Mouse (Mus musculus) testis, adult 2 months (tissue): ENCODE data around the gene Psors1c2. TPM values are rescaled to one million over a fixed set of nuclear protein-coding genes. Genes with fewer than 3 reads are reported as not detected.

Experiments used
- H3K27ac ChIP-seq: fragments of 200-500 bp; 2 replicates; pipeline ENCODE4 v1.5.1; 2012; ENCODE audit warnings: low read depth, low read length; ENCODE audit not compliant: control insufficient read depth, insufficient read depth
- H3K27me3 ChIP-seq: fragments of 200-500 bp; 2 replicates; pipeline ENCODE4 v1.6.1; 2012; ENCODE audit warnings: mild to moderate bottlenecking, low read length, moderate library complexity; ENCODE audit not compliant: control insufficient read depth, insufficient read depth
- H3K36me3 ChIP-seq: fragments of 200-500 bp; 2 replicates; pipeline ENCODE4 v1.6.1; 2012; ENCODE audit warnings: mild to moderate bottlenecking, low read length; ENCODE audit not compliant: control insufficient read depth, insufficient read depth
- H3K4me1 ChIP-seq: fragments of 200-500 bp; 2 replicates; pipeline ENCODE4 v1.6.1; 2012; ENCODE audit warnings: low read length; ENCODE audit not compliant: control insufficient read depth, insufficient read depth
- H3K4me3 ChIP-seq: fragments of 200-500 bp; 2 replicates; pipeline ENCODE4 v1.5.1; 2012; ENCODE audit warnings: low read depth, mild to moderate bottlenecking, low read length, moderate library complexity, mixed read lengths; ENCODE audit not compliant: control insufficient read depth
- CTCF ChIP-seq: fragments of 200-500 bp; IDR thresholded peaks from 2 replicates; pipeline ENCODE4 v1.5.1; 2012; ENCODE audit warnings: low read depth, mild to moderate bottlenecking, inconsistent platforms, low read length, moderate library complexity; ENCODE audit not compliant: control insufficient read depth, insufficient read depth, insufficient replicate concordance
- POLR2A ChIP-seq: fragments of 200-500 bp; IDR thresholded peaks from 2 replicates; pipeline ENCODE4 v1.6.1; 2012; ENCODE audit warnings: low read depth, mild to moderate bottlenecking, inconsistent platforms, low read length, moderate library complexity; ENCODE audit not compliant: control insufficient read depth
- polyA plus RNA-seq: library from polyadenylated mRNA; depleted of rRNA; stranded (reverse); fragments of >200 nt; gene quantifications from 2 replicates; pipeline ENCODE4 v1.2.3, GENCODE M21; 2012

Psors1c2 gene
- polyA plus RNA-seq, 1 experiment: 2.5 TPM

DNA sequence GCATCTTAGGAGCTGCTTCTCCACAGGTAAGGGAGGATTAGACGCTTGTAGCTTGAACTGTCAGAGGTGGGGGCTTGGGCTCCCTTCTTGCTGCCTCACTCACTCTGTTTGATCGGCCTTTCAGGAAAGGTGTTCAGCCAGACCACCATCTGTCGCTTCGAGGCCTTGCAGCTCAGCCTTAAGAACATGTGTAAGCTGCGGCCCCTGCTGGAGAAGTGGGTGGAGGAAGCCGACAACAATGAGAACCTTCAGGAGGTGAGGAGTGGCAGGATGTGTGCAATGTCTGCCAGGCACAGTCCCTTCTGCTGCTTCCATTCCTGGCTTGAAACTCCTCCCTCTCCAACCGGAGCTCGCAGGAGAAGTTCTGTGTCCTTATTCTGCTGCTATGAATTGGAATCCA, 23.7 kb upstream of the Psors1c2 start:
- Histone ChIP-seq H3K4me1 (peaks cover 6% of the 10 kb centered on the region), H3K36me3 (no peaks in the 10 kb centered on the region), H3K4me3 (no peak overlapping the region), H3K27ac (no peak overlapping the region), H3K27me3 (no peaks in the 10 kb centered on the region)
- TF ChIP-seq POLR2A: no peak
- peak; percentile 39; the same call in 1 of the 2 replicates for TF ChIP-seq CTCF

DNA sequence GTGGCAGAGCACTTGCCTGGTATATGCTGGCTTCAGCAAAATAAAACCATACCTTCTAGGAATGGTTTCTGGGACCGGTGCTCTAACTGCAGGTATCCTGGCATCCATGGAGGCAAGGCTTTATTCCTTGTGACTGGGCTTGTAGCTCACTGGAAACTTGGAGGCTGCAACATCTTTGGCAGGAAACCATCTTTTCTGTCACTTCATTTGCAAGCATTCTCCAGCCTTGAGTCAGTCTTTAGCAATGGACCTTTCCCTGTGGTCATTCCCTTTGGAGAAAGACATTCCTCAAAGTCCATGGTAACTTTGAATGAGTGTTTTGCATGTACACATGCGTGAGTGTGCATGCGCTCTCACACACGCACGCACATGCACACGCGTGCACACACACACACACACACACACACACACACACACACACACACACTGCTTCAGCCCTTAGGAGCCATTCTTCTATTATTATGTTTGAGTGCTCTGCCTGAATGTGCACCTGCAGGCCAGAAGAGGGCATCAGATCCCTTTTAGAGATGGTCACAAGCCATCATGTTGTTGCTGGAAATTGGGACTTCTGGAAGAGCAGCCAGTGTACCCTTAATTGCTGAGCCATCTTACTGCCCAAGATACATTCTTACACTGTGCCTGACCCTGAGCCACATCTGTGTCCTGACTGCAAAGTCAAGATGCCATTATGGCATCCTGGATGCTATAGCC, 19.9 kb upstream of the Psors1c2 start:
- Histone ChIP-seq H3K36me3 (no peaks in the 10 kb centered on the region), H3K4me1 (peaks cover 8% of the 10 kb centered on the region), H3K4me3 (no peak overlapping the region), H3K27ac (no peak overlapping the region), H3K27me3 (no peaks in the 10 kb centered on the region)
- TF ChIP-seq POLR2A (no peak), CTCF (no peak)

DNA sequence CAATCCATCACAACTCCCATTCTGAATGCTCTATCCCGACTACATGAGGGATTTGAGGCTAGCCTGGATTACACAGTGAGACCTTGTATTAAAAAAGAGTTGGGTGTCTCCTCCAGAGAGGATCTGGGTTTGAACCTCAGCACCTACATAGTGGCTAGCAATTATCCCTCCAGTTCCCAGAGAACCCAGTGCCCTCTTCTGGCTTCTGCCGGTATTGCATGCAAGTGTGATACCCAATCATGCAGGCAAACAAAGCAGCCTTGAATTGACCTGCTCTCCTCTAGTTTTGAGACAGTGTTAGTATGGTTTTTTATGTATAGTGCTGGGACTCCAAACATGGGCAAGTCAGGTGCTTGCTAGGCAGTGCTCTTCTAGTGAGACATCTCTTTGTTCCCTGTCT, 19.1 kb upstream of the Psors1c2 start:
- Histone ChIP-seq H3K27me3 (no peaks in the 10 kb centered on the region), H3K4me1 (peaks cover 8% of the 10 kb centered on the region), H3K27ac (no peak overlapping the region), H3K4me3 (no peak overlapping the region), H3K36me3 (no peaks in the 10 kb centered on the region)
- TF ChIP-seq CTCF (peak; percentile 43; the same call in 1 of the 2 replicates), POLR2A (no peak)

DNA sequence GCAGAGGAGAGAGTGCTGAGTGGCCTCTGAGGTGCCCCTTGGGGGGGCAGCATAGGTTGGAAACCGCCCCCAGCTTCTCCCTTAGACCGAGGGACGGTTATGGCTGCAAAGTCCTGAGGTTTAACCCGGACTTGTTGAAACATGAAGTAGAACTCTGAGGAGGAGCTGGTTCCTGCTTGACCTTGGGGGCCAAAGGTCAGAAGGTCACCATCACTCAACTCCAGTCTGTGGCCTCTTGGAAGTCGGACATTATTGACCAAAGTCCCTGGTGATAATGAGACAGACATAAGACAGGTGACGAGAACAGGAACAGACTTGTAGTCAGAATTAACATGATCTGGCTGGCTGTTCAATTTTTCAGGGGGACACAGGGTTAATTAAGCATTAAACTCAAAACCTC, 18.2 kb upstream of the Psors1c2 start:
- Histone ChIP-seq H3K4me1 (peaks cover 8% of the 10 kb centered on the region), H3K27ac (no peak overlapping the region), H3K27me3 (no peaks in the 10 kb centered on the region), H3K4me3 (no peak overlapping the region), H3K36me3 (no peaks in the 10 kb centered on the region)
- no peak for TF ChIP-seq CTCF
- no peak for TF ChIP-seq POLR2A

DNA sequence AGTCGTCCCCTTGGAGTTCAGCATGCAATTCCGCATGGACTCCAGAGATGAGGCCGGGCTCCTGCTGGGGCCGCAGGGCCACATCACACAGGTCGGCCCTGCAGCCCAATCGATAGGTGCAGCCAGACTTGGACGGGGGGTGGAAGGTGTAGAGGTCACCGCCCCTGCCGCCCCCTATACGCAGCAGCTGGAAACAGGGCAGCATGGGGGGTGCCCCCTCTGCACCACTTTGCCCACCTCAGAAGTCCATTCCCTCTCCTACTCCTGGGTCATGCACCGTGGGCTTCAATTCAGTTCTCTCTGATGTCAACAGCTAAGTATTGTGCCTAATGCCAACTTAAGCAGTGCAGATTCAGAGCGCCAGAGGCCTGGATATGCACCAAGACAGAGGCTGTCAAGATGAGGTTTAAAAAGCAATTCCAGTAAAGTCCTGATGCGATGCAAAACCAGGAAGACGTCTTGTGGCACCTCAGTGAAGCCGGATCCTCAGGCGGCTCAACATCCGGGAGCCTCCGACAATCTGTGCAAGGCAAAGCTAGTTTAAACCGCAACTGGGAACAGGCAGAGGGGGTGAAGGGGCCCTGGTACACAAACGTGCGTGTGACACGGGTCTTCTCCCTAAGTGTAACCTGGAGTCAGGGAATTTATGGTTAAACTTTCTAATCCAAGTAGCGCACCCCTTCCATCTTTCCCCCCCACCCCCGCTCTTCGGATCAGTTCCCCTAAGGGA, 16.9 kb upstream of the Psors1c2 start:
- H3K27ac ChIP-seq: no peak overlapping the region
- TF ChIP-seq POLR2A (no peak), CTCF (no peak)
- H3K4me1 ChIP-seq: peaks cover 8% of the 10 kb centered on the region
- no peaks in the 10 kb centered on the region for H3K36me3 ChIP-seq
- peak overlapping the region; percentile 90 for H3K4me3 ChIP-seq
- H3K27me3 ChIP-seq: no peaks in the 10 kb centered on the region

DNA sequence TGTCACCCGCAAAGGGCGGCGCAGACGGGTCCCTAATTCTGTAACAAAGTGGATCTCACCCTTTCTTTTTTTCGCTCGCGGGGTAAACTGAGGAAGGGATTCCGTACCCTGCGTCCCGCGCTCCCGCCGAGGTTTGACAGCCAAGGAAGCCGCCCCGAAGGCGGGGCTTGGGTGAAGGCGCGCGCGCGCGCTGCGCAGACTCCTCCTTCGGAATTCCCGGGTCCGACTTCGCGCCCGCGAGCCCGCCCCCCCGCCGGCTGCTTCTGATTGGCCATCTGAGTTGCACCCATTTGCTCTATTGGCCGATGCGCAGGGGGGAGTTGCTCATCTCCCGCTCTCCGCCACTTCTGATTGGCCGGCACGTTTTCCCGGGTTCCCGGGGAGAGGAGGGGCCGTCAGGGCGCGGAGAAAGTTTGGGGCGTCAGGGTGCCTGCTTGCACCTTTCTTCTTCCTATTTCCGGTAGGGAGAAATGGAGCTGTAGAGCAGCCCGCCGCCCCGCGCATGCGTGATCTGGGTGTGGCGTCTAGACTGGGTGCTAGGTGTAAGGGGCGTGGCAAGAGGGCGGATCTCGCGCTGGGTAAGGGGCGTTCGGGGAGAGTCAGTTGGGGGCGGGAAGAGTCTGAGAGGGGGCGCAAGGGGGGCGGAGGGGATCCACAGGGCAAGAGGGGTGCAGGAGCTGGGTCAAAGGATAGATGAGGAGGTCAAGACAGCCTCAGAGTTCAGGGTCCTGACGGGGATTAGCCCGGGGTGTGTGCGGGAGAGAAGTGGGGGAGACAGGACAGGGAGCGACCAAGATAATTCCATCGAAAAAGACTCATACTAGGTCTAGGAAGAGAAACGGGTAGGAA, 16.1 kb upstream of the Psors1c2 start, which contains the start of the genes Tcf19 and Cchcr1:
Gene Tcf19, minus strand, starts transcription at position 173 of the 849 bp plus-strand sequence.
Gene Cchcr1, plus strand, starts transcription at position 449 of the 849 bp plus-strand sequence.
- no peaks in the 10 kb centered on the region for H3K27me3 ChIP-seq
- 0 out of 2 replicates have a peak, but pooled peaks have one; percentile 8 for TF ChIP-seq CTCF
- TF ChIP-seq POLR2A: peak; percentile 49
- peak within 1 kb of the TSS; percentile 90 for H3K4me3 ChIP-seq
- no peaks in the 10 kb centered on the region for H3K36me3 ChIP-seq
- peak within 1 kb of the TSS; percentile 73 for H3K27ac ChIP-seq
- H3K4me1 ChIP-seq: peaks cover 8% of the 10 kb centered on the region

DNA sequence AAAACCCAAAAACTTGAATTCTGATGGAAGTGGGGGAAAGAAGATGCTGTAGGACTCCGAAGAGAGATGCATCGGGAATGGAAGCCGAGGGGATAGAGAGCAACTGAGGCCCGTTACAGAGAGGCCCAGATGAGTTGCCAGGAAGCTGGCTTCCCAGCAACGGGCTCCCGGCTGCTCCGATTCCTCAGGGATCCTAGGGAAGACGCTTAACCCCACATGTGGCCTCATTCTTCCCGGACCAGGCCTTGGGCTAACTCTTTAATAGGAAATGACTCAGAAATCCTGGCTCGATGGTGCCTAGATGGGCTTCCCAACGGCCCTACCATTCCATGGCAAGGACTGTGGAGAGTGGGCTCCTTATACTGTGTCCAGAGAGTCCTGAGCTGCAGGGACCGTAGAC, 15.5 kb upstream of the Psors1c2 start:
- no peaks in the 10 kb centered on the region for H3K27me3 ChIP-seq
- H3K4me1 ChIP-seq: peaks cover 8% of the 10 kb centered on the region
- H3K36me3 ChIP-seq: no peaks in the 10 kb centered on the region
- H3K27ac ChIP-seq: peak overlapping the region; percentile 73
- H3K4me3 ChIP-seq: peak overlapping the region; percentile 90
- no peak for TF ChIP-seq CTCF
- no peak for TF ChIP-seq POLR2A
